Mouse (Mus musculus) liver, postnatal 0 days (tissue): ENCODE results near the gene Dazl. TPM values are rescaled to one million over a fixed set of nuclear protein-coding genes. Genes with fewer than 3 reads are reported as not detected.

Experiments used
- ATAC-seq: fragments of 200-750 bp; cut with Nextera tagmentation; 2 replicates; pipeline ENCODE4 v1.8.0; 2017; ENCODE audit warnings: mild to moderate bottlenecking, moderate library complexity
- DNase-seq: peaks from one replicate; pipeline ENCODE4 v3.0.0-alpha.2; 2016
- H3K27ac ChIP-seq: fragments of 300-500 bp; sonication (generic); 2 replicates; pipeline ENCODE4 v1.5.1; 2014; ENCODE audit warnings: antibody characterized with exemption, moderate library complexity, mild to moderate bottlenecking, low read depth
- H3K27me3 ChIP-seq: fragments of 300-500 bp; sonication (generic); 2 replicates; pipeline ENCODE4 v1.6.1; 2014; ENCODE audit warnings: low read length, control low read depth, mixed read lengths; ENCODE audit not compliant: insufficient read depth
- H3K36me3 ChIP-seq: fragments of 300-500 bp; sonication (generic); replicated peaks from 2 replicates; pipeline ENCODE4 v1.6.1; 2014; ENCODE audit warnings: mild to moderate bottlenecking, control low read depth, low read length, moderate library complexity, mixed read lengths; ENCODE audit not compliant: insufficient read depth
- H3K4me1 ChIP-seq: fragments of 300-500 bp; sonication (generic); 2 replicates; pipeline ENCODE4 v1.6.1; 2014; ENCODE audit warnings: antibody characterized with exemption, mild to moderate bottlenecking, control low read depth; ENCODE audit not compliant: insufficient read depth
- H3K4me2 ChIP-seq: fragments of 300-500 bp; sonication (generic); 2 replicates; pipeline ENCODE4 v1.6.1; 2014; ENCODE audit warnings: low read depth, mild to moderate bottlenecking, low read length, moderate library complexity, mixed read lengths
- H3K4me3 ChIP-seq: fragments of 300-500 bp; sonication (generic); 2 replicates; pipeline ENCODE4 v1.5.1; 2014; ENCODE audit warnings: low read depth, low read length
- H3K9ac ChIP-seq: fragments of 300-500 bp; sonication (generic); replicated peaks from 2 replicates; pipeline ENCODE4 v1.6.1; 2014; ENCODE audit warnings: mild to moderate bottlenecking, moderate library complexity
- H3K9me3 ChIP-seq: fragments of 300-500 bp; sonication (generic); 2 replicates; pipeline ENCODE4 v1.6.1; 2016; ENCODE audit warnings: mild to moderate bottlenecking, control low read depth, low read length, mixed read lengths
- CTCF ChIP-seq: sonication (generic); IDR thresholded peaks from 2 replicates; pipeline ENCODE4 v1.5.1; 2016; ENCODE audit warnings: antibody characterized with exemption, low read depth
- EP300 ChIP-seq: IDR thresholded peaks from 2 replicates; pipeline ENCODE4 v1.6.1; 2016; ENCODE audit warnings: antibody characterized with exemption, low read depth, mild to moderate bottlenecking
- WGBS: fragments of 180-500 bp; shearing (Covaris S2); extraction: QIAGEN DNeasy Blood & Tissue Kit; methylation state at CpG from one replicate; pipeline ENCODE4 v1.1.7; 2014; ENCODE audit not compliant: insufficient replicate concordance; 5-methylcytosine and 5-hydroxymethylcytosine counted together
- polyA plus RNA-seq: library from polyadenylated mRNA; unstranded; fragments of >200 nt; fragmentation: Nextera tagmentation; extraction: Ambion mirVana; gene quantifications from 2 replicates; pipeline ENCODE4 v1.2.1, GENCODE M21; 2015

The Dazl gene
- polyA plus RNA-seq, 1 experiment from 2014 or later, result not detected

GRCm38 (mm10) chr17:50331171-50332011 is 38.0 kb upstream of the Dazl start:
- ATAC-seq (peak; percentile 47; the same call in 1 of the 2 replicates), DNase-seq (peak; percentile 22)
- Histone ChIP-seq H3K36me3 (no peaks in the 10 kb centered on the region), H3K27ac (no peak overlapping the region), H3K9ac (no peak overlapping the region), H3K4me2 (peak overlapping the region; percentile 50), H3K27me3 (no peaks in the 10 kb centered on the region), H3K4me3 (no peak overlapping the region), H3K9me3 (no peaks in the 10 kb centered on the region), H3K4me1 (0 out of 2 replicates have a peak, but pooled peaks cover 2% of the 10 kb centered on the region)
- 0 out of 2 replicates have a peak, but pooled peaks have one; percentile 8 for TF ChIP-seq EP300
- TF ChIP-seq CTCF, result no peak
- 27% methylated on average over 8 of the region's 8 CpGs for WGBS

- Histone ChIP-seq H3K9me3 (no peaks in the 10 kb centered on the region), H3K9ac (no peak overlapping the region), H3K4me1 (peaks cover 2% of the 10 kb centered on the region; the same call in 1 of the 2 replicates), H3K36me3 (no peaks in the 10 kb centered on the region), H3K27me3 (no peaks in the 10 kb centered on the region), H3K4me3 (no peak overlapping the region), H3K27ac (no peak overlapping the region), H3K4me2 (no peak overlapping the region)
- DNase-seq (no peak), ATAC-seq (no peak)
- TF ChIP-seq EP300 (no peak), CTCF (no peak)
- 59% methylated on average over 1 of the region's 1 CpGs for WGBS
Observed at GRCm38 (mm10) chr17:50330245-50330644, 36.8 kb upstream of the Dazl start.

GRCm38 (mm10) chr17:50324658-50325057 is 31.2 kb upstream of the Dazl start:
- TF ChIP-seq EP300 (no peak; the same call in 1 of the 2 replicates), CTCF (no peak)
- no peak for DNase-seq
- Histone ChIP-seq H3K4me1 (peaks cover 4% of the 10 kb centered on the region; the same call in 1 of the 2 replicates), H3K9ac (no peak overlapping the region), H3K9me3 (no peaks in the 10 kb centered on the region), H3K4me2 (no peak overlapping the region), H3K27me3 (no peaks in the 10 kb centered on the region), H3K27ac (no peak overlapping the region), H3K4me3 (no peak overlapping the region), H3K36me3 (no peaks in the 10 kb centered on the region)
- WGBS, result 55% methylated on average over 4 of the region's 4 CpGs
- ATAC-seq, result no peak

GRCm38 (mm10) chr17:50318810-50319209 is 25.4 kb upstream of the Dazl start:
- Histone ChIP-seq H3K27ac (no peak overlapping the region), H3K27me3 (no peaks in the 10 kb centered on the region), H3K4me2 (no peak overlapping the region), H3K36me3 (no peaks in the 10 kb centered on the region), H3K4me1 (no peaks in the 10 kb centered on the region), H3K9ac (no peak overlapping the region), H3K9me3 (no peaks in the 10 kb centered on the region), H3K4me3 (no peak overlapping the region)
- DNase-seq, result no peak
- no peak; the same call in 1 of the 2 replicates for ATAC-seq
- TF ChIP-seq EP300 (peak; percentile 87), CTCF (no peak)

GRCm38 (mm10) chr17:50316216-50317150 is 23.0 kb upstream of the Dazl start:
- DNase-seq (no peak), ATAC-seq (no peak)
- Histone ChIP-seq H3K4me2 (no peak overlapping the region), H3K27me3 (no peaks in the 10 kb centered on the region), H3K9me3 (no peaks in the 10 kb centered on the region), H3K27ac (no peak overlapping the region), H3K36me3 (no peaks in the 10 kb centered on the region), H3K4me3 (no peak overlapping the region), H3K9ac (no peak overlapping the region), H3K4me1 (no peaks in the 10 kb centered on the region)
- no peak for TF ChIP-seq EP300
- no peak for TF ChIP-seq CTCF
- WGBS, result 56% methylated on average over 11 of the region's 11 CpGs

- WGBS, result 33% methylated on average over 10 of the region's 10 CpGs
- no peak overlapping the region for H3K9ac ChIP-seq
- no peak for TF ChIP-seq EP300
- no peak for TF ChIP-seq CTCF
- no peak overlapping the region for H3K27ac ChIP-seq
- no peak overlapping the region for H3K4me3 ChIP-seq
- no peaks in the 10 kb centered on the region for H3K4me1 ChIP-seq
- ATAC-seq (peak; percentile 59; the same call in 1 of the 2 replicates), DNase-seq (no peak)
- no peaks in the 10 kb centered on the region for H3K27me3 ChIP-seq
- H3K36me3 ChIP-seq, result no peaks in the 10 kb centered on the region
- no peaks in the 10 kb centered on the region for H3K9me3 ChIP-seq
- no peak overlapping the region; the same call in 1 of the 2 replicates for H3K4me2 ChIP-seq
Observed at GRCm38 (mm10) chr17:50310148-50310802, 16.8 kb upstream of the Dazl start.
